Mouse (Mus musculus) CD4-positive, CD25-positive, alpha-beta regulatory T cell, adult 2 months (primary cell): ENCODE measurements around the gene Pdcd2.

Source experiments
- DNase-seq: peaks from one replicate; pipeline ENCODE4 v3.0.0-alpha.2; 2012; ENCODE audit warnings: low read depth, low spot score

The Pdcd2 gene

DNA sequence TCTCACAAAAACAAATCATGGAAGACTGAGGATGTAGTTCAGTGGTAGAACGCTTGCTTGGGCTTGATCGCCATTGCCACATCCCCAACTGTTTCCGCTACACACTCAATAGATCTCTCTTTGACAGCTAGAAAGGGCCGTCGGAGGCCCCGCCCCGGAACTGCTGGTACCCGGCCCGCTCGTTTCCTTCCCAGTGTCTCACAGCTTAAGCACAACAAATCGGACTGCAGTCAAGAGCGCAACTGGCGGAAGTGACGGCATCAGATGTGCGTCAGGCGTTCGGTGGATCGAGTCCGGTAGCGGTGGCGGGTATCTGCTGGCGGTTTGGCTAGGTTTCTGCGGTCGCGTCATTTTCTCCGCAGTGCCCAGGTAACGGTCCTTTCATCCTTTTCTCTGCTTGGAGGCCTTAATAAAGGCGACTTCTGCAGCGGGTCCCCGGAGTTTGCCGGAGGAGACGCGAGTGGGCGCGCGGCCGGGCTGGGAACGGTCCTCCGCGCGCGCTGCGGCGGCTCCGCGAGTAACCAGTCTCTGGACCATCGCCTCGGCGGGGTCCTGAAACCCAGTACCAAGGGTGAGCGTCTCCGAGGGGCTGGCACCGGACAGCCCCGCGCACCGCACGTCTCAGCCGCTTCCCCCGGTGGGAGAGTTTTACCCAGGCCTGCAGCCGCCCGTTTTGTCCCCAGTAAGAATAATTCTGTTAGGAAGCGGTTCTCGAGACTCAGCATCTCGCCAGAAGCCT is 27.3 kb downstream of the Pdcd2 start, which contains the start of the genes Psmb1 and Tbp:
Gene Psmb1, minus strand, starts transcription at position 96 of the 739 bp plus-strand sequence.
Gene Tbp, plus strand, starts transcription at position 233 of the 739 bp plus-strand sequence.
- DNase-seq = peak; percentile 98

DNA sequence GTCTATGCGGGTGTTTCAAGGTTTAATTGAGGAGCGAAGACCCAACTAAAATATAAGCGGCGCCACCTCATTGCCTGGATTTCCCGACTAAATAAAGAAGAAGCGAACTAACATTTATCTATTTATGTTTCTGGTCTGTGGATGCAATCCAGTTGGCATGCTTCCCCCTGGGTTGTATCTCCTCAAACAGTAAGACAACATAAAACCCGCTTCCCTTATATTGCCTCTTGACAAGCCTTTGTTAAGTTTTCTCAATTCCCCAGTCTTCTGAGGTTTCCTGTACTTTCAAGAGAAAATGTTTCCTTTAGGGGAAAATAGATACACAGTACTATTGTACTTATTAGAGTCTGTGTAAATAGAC is 28.4 kb downstream of the Pdcd2 start:
- DNase-seq = no peak

DNA sequence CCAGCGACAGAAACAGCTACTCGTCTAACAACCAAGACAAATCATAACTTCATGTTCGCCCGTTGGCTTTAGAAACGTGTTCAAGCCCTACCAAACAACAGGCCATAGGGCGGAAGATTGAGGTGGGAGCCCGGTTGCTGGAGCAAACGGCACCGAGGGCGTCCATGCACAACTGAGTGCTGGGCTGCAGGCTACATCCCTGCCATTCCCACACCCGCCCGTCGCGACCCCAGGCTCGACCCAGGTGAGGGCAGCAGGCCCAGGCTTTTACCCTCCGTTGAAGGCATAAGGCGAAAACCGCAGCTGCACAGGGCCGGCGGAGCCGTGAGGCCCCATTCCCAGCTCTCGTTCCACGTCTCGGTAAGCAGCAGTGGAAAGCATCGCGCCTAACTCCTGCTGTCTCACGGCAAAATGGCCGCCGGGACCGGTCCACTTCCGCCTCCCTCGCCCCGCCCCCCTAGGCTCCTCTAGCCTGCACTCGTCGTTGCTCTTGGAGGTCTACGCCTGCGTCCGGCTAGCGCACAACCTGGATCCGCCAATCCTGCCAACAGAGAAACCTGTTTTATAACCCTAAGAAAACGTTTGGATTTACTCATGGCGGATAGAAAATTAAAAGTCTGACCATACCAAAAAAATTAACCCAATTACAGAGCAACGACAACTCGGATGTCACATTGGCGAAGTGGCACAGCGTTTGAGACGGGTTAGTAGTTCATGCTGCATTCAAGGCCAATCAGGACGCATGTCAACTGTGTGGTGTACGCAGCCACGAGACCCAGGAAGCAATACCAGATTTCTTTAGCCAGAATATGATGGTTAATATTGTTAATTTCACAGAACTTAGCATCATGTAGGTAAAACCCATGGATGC is 29.0 kb downstream of the Pdcd2 start:
- DNase-seq = peak; percentile 95

DNA sequence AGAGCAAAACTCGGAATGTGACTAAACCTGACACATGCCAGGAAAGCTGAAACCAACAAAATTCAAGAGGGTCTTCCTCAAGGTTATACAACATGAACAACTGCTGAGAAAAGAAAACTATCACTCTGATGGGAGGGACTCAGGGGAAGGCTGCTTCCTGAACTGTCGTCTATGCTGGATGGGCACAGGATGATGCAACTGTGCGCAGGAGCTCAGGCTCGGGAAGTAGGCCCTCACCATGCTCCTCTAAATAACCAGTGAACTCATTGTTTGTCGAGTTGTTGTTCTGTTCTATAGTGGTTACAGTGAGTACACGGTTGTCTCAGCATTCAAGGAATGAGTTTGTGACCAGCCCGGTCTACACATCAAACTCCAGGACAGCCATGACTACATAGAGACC is 36.6 kb downstream of the Pdcd2 start:
- no peak for DNase-seq

DNA sequence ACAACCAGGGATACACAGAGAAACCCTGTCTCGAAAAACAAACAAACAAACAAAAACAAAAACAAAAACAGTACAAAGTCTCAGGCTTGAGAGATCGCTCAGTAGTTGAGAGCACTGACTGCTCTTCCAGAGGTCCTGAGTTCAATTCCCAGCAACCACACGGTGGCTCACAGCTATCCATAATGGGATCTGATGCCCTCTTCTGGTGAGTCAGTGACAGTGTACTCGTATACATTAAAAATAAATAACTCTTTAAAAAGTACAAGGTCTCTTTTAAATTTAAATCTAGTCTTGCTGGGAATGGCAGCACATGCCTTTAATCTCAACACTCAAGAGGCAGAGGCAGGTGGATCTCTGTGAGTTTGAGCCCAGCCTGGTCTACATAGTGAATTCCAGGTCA is 54.4 kb downstream of the Pdcd2 start:
- DNase-seq = peak; percentile 20
